Mouse (Mus musculus) midbrain, postnatal 0 days (tissue): ENCODE data around the gene Crybb1. TPM values are rescaled to one million over a fixed set of nuclear protein-coding genes. Genes with fewer than 3 reads are reported as not detected.

Experiments used
- ATAC-seq: fragments of 200-750 bp; cut with Nextera tagmentation; 2 replicates; pipeline ENCODE4 v1.8.0; 2017; ENCODE audit warnings: moderate number of reproducible peaks, mild to moderate bottlenecking, moderate TSS enrichment, moderate library complexity; ENCODE audit not compliant: low FRiP score
- DNase-seq: peaks from one replicate; pipeline ENCODE4 v3.0.0-alpha.2; 2015; ENCODE audit warnings: low spot score
- H3K27ac ChIP-seq: fragments of 300-500 bp; sonication (generic); 2 replicates; pipeline ENCODE4 v1.5.1; 2014; ENCODE audit warnings: low read depth, mild to moderate bottlenecking, low read length, mixed read lengths
- H3K27me3 ChIP-seq: fragments of 300-500 bp; sonication (generic); 2 replicates; pipeline ENCODE4 v1.6.1; 2014; ENCODE audit warnings: low read length, control low read depth, mixed read lengths; ENCODE audit not compliant: insufficient read depth
- H3K36me3 ChIP-seq: fragments of 300-500 bp; sonication (generic); 2 replicates; pipeline ENCODE4 v1.6.1; 2014; ENCODE audit warnings: low read length, control low read depth, mixed read lengths; ENCODE audit not compliant: insufficient read depth
- H3K4me1 ChIP-seq: fragments of 300-500 bp; sonication (generic); 2 replicates; pipeline ENCODE4 v1.6.1; 2014; ENCODE audit warnings: mild to moderate bottlenecking, control low read depth, antibody characterized with exemption, low read length, mixed read lengths; ENCODE audit not compliant: insufficient read depth
- H3K4me2 ChIP-seq: fragments of 300-500 bp; sonication (generic); 2 replicates; pipeline ENCODE4 v1.6.1; 2014; ENCODE audit warnings: low read depth, mild to moderate bottlenecking, low read length, mixed read lengths; ENCODE audit not compliant: poor library complexity, severe bottlenecking
- H3K4me3 ChIP-seq: fragments of 300-500 bp; sonication (generic); 2 replicates; pipeline ENCODE4 v1.5.1; 2014; ENCODE audit warnings: low read depth, mild to moderate bottlenecking, low read length, moderate library complexity
- H3K9ac ChIP-seq: fragments of 300-500 bp; sonication (generic); replicated peaks from 2 replicates; pipeline ENCODE4 v1.6.1; 2014; ENCODE audit warnings: mild to moderate bottlenecking, low read length, moderate library complexity, mixed read lengths; ENCODE audit not compliant: poor library complexity, severe bottlenecking
- H3K9me3 ChIP-seq: fragments of 300-500 bp; sonication (generic); 2 replicates; pipeline ENCODE4 v1.6.1; 2016; ENCODE audit warnings: low read length, control low read depth
- CTCF ChIP-seq: IDR thresholded peaks from 2 replicates; pipeline ENCODE4 v1.5.1; 2016; ENCODE audit warnings: antibody characterized with exemption, mild to moderate bottlenecking
- WGBS: fragments of 180-500 bp; shearing (Covaris S2); extraction: QIAGEN DNeasy Blood & Tissue Kit; methylation state at CpG from one replicate; pipeline ENCODE4 v1.1.7; 2014; 5-methylcytosine and 5-hydroxymethylcytosine counted together
- polyA plus RNA-seq: library from polyadenylated mRNA; unstranded; fragments of >200 nt; fragmentation: Nextera tagmentation; extraction: Ambion mirVana; gene quantifications from 2 replicates; pipeline ENCODE4 v1.2.1, GENCODE M21; 2015
- total RNA-seq: library from RNA; depleted of rRNA; stranded (reverse); fragments of >200 nt; gene quantifications from 2 replicates; pipeline ENCODE4 v1.2.3, GENCODE M21; 2014

Gene Crybb1
- total and polyA plus RNA-seq, 2 experiments from 2014 or later = 11.5 to 13.2 TPM

- ATAC-seq = no peak
- H3K9me3 ChIP-seq = no peaks in the 10 kb centered on the region
- no peak overlapping the region for H3K4me3 ChIP-seq
- H3K4me2 ChIP-seq = no peak overlapping the region
- H3K36me3 ChIP-seq = no peaks in the 10 kb centered on the region
- 38% methylated on average over 2 of the region's 2 CpGs for WGBS
- no peak overlapping the region for H3K9ac ChIP-seq
- H3K4me1 ChIP-seq = peaks cover 6% of the 10 kb centered on the region; the same call in 1 of the 2 replicates
- H3K27ac ChIP-seq = no peak overlapping the region
- H3K27me3 ChIP-seq = no peaks in the 10 kb centered on the region
- TF ChIP-seq CTCF = no peak
- DNase-seq = no peak
These were observed 18.3 kb downstream of the Crybb1 start for GRCm38 (mm10) chr5:112273746-112274463.

GRCm38 (mm10) chr5:112275021-112275804 is 19.6 kb downstream of the Crybb1 start:
- Histone ChIP-seq H3K9ac (no peak overlapping the region), H3K4me1 (peaks cover 6% of the 10 kb centered on the region; the same call in 1 of the 2 replicates), H3K9me3 (no peaks in the 10 kb centered on the region), H3K27me3 (no peaks in the 10 kb centered on the region), H3K36me3 (no peaks in the 10 kb centered on the region), H3K4me2 (peak overlapping the region; percentile 92), H3K27ac (no peak overlapping the region), H3K4me3 (peak overlapping the region; percentile 66; the same call in 1 of the 2 replicates)
- WGBS = 49% methylated on average over 3 of the region's 4 CpGs
- no peak for TF ChIP-seq CTCF
- no peak for DNase-seq
- no peak for ATAC-seq

- Histone ChIP-seq H3K4me2 (peak within 1 kb of the TSS; percentile 92), H3K4me1 (peaks cover 6% of the 10 kb centered on the region; the same call in 1 of the 2 replicates), H3K27me3 (no peaks in the 10 kb centered on the region), H3K4me3 (peak within 1 kb of the TSS; percentile 66), H3K36me3 (no peaks in the 10 kb centered on the region), H3K27ac (peak within 1 kb of the TSS; percentile 74), H3K9me3 (no peaks in the 10 kb centered on the region), H3K9ac (peak within 1 kb of the TSS; percentile 72)
- peak; percentile 25 for TF ChIP-seq CTCF
- WGBS = 1% methylated on average over 60 of the region's 62 CpGs
- peak; percentile 99 for DNase-seq
- peak; percentile 92 for ATAC-seq
These were observed 20.8 kb downstream of the Crybb1 start, which contains the start of gene Tpst2 for GRCm38 (mm10) chr5:112276267-112276873. Gene Tpst2 (plus strand): TSS chr5:112276691.

- 0% methylated on average over 20 of the region's 24 CpGs for WGBS
- H3K9me3 ChIP-seq = no peaks in the 10 kb centered on the region
- ATAC-seq (0 out of 2 replicates have a peak, but pooled peaks have one; percentile 0), DNase-seq (no peak)
- H3K4me3 ChIP-seq = peak overlapping the region; percentile 66
- no peaks in the 10 kb centered on the region for H3K36me3 ChIP-seq
- H3K4me1 ChIP-seq = peaks cover 6% of the 10 kb centered on the region; the same call in 1 of the 2 replicates
- peak overlapping the region; percentile 92 for H3K4me2 ChIP-seq
- TF ChIP-seq CTCF = no peak
- H3K27me3 ChIP-seq = no peaks in the 10 kb centered on the region
- H3K27ac ChIP-seq = peak overlapping the region; percentile 57; the same call in 1 of the 2 replicates
- peak overlapping the region; percentile 72 for H3K9ac ChIP-seq
These were observed 21.3 kb downstream of the Crybb1 start for GRCm38 (mm10) chr5:112276907-112277348.

GRCm38 (mm10) chr5:112277906-112278470 is 22.4 kb downstream of the Crybb1 start:
- H3K4me2 ChIP-seq = peak overlapping the region; percentile 92; the same call in 1 of the 2 replicates
- H3K27me3 ChIP-seq = no peaks in the 10 kb centered on the region
- no peak overlapping the region for H3K27ac ChIP-seq
- H3K4me3 ChIP-seq = no peak overlapping the region
- DNase-seq = no peak
- H3K36me3 ChIP-seq = no peaks in the 10 kb centered on the region
- no peak overlapping the region for H3K9ac ChIP-seq
- H3K9me3 ChIP-seq = no peaks in the 10 kb centered on the region
- TF ChIP-seq CTCF = no peak
- H3K4me1 ChIP-seq = peaks cover 6% of the 10 kb centered on the region; the same call in 1 of the 2 replicates
- no peak for ATAC-seq
- 94% methylated on average over 11 of the region's 11 CpGs for WGBS
